Mouse (Mus musculus): ENCODE measurements around the gene Sox13.

The Sox13 gene

GRCm38 (mm10) chr1:133379254-133379985, 44.8 kb downstream of the Sox13 start:
- peaks cover 18% of the 10 kb centered on the region for H3K36me3 ChIP-seq (ENCODE audit: insufficient read depth, low read length)
- no peak for TF ChIP-seq POU5F1 (IDR thresholded peaks at IDR 0.05; ENCODE audit: borderline replicate concordance, low read length)
- TF ChIP-seq NANOG (IDR thresholded peaks at IDR 0.05; ENCODE audit: borderline replicate concordance, low read length): no peak
- TF ChIP-seq CTCF (conservative IDR thresholded peaks at IDR 0.05; ENCODE audit: low read length): no peak
- no peaks in the 10 kb centered on the region for H3K9me3 ChIP-seq (ENCODE audit: low read length)
- H3K27me3 ChIP-seq (ENCODE audit: insufficient read depth, low read length): no peaks in the 10 kb centered on the region
- no peak overlapping the region for H3K4me3 ChIP-seq (replicated peaks; ENCODE audit: low read length)
- peaks cover 54% of the 10 kb centered on the region for H3K4me1 ChIP-seq (replicated peaks; ENCODE audit: low read depth, low read length)

- Histone ChIP-seq H3K4me3 (replicated peaks; ENCODE audit: low read length) (no peak overlapping the region), H3K4me1 (replicated peaks; ENCODE audit: low read depth, low read length) (peaks cover 43% of the 10 kb centered on the region), H3K36me3 (ENCODE audit: insufficient read depth, low read length) (peaks cover 1% of the 10 kb centered on the region), H3K27me3 (ENCODE audit: insufficient read depth, low read length) (no peaks in the 10 kb centered on the region), H3K9me3 (ENCODE audit: low read length) (no peaks in the 10 kb centered on the region)
- TF ChIP-seq CTCF (conservative IDR thresholded peaks at IDR 0.05; ENCODE audit: low read length): no peak
- TF ChIP-seq POU5F1 (IDR thresholded peaks at IDR 0.05; ENCODE audit: borderline replicate concordance, low read length): no peak
- no peak for TF ChIP-seq NANOG (IDR thresholded peaks at IDR 0.05; ENCODE audit: borderline replicate concordance, low read length)
These were observed 46.6 kb downstream of the Sox13 start for GRCm38 (mm10) chr1:133377547-133377946.

GRCm38 (mm10) chr1:133375696-133376346, 48.4 kb downstream of the Sox13 start:
- Histone ChIP-seq H3K4me3 (replicated peaks; ENCODE audit: low read length) (no peak overlapping the region), H3K4me1 (replicated peaks; ENCODE audit: low read depth, low read length) (peaks cover 40% of the 10 kb centered on the region), H3K27me3 (ENCODE audit: insufficient read depth, low read length) (no peaks in the 10 kb centered on the region), H3K9me3 (ENCODE audit: low read length) (no peaks in the 10 kb centered on the region), H3K36me3 (ENCODE audit: insufficient read depth, low read length) (no peaks in the 10 kb centered on the region)
- TF ChIP-seq POU5F1 (IDR thresholded peaks at IDR 0.05; ENCODE audit: borderline replicate concordance, low read length) (no peak), CTCF (conservative IDR thresholded peaks at IDR 0.05; ENCODE audit: low read length) (no peak), NANOG (IDR thresholded peaks at IDR 0.05; ENCODE audit: borderline replicate concordance, low read length) (no peak)

- TF ChIP-seq NANOG (IDR thresholded peaks at IDR 0.05; ENCODE audit: borderline replicate concordance, low read length) (no peak), POU5F1 (IDR thresholded peaks at IDR 0.05; ENCODE audit: borderline replicate concordance, low read length) (no peak), CTCF (conservative IDR thresholded peaks at IDR 0.05; ENCODE audit: low read length) (no peak)
These were observed 52.1 kb downstream of the Sox13 start for GRCm38 (mm10) chr1:133372113-133372512.

GRCm38 (mm10) chr1:133371431-133371830, 52.7 kb downstream of the Sox13 start:
- peaks cover 3% of the 10 kb centered on the region; the same call in 1 of the 2 replicates for H3K27me3 ChIP-seq (ENCODE audit: insufficient read depth, low read length)
- no peaks in the 10 kb centered on the region for H3K36me3 ChIP-seq (ENCODE audit: insufficient read depth, low read length)
- H3K4me1 ChIP-seq (replicated peaks; ENCODE audit: low read depth, low read length): peaks cover 53% of the 10 kb centered on the region
- TF ChIP-seq CTCF (conservative IDR thresholded peaks at IDR 0.05; ENCODE audit: low read length): no peak
- no peaks in the 10 kb centered on the region for H3K9me3 ChIP-seq (ENCODE audit: low read length)
- H3K4me3 ChIP-seq (replicated peaks; ENCODE audit: low read length): no peak overlapping the region

More at GRCm38 (mm10) chr1:133372113-133372512, 52.1 kb downstream of the Sox13 start:
- Histone ChIP-seq H3K36me3 (ENCODE audit: insufficient read depth, low read length) (no peaks in the 10 kb centered on the region), H3K4me1 (replicated peaks; ENCODE audit: low read depth, low read length) (peaks cover 47% of the 10 kb centered on the region), H3K9me3 (ENCODE audit: low read length) (no peaks in the 10 kb centered on the region), H3K4me3 (replicated peaks; ENCODE audit: low read length) (no peak overlapping the region), H3K27me3 (ENCODE audit: insufficient read depth, low read length) (no peaks in the 10 kb centered on the region)

- Histone ChIP-seq H3K27me3 (ENCODE audit: insufficient read depth, low read length) (peaks cover 14% of the 10 kb centered on the region), H3K4me3 (replicated peaks; ENCODE audit: low read length) (no peak overlapping the region), H3K4me1 (replicated peaks; ENCODE audit: low read depth, low read length) (peaks cover 58% of the 10 kb centered on the region), H3K36me3 (ENCODE audit: insufficient read depth, low read length) (0 out of 2 replicates have a peak, but pooled peaks cover 2% of the 10 kb centered on the region), H3K9me3 (ENCODE audit: low read length) (no peaks in the 10 kb centered on the region)
- TF ChIP-seq POU5F1 (IDR thresholded peaks at IDR 0.05; ENCODE audit: borderline replicate concordance, low read length) (no peak), CTCF (conservative IDR thresholded peaks at IDR 0.05; ENCODE audit: low read length) (no peak), NANOG (IDR thresholded peaks at IDR 0.05; ENCODE audit: borderline replicate concordance, low read length) (no peak)
These were observed 53.8 kb downstream of the Sox13 start for GRCm38 (mm10) chr1:133370352-133370751.

GRCm38 (mm10) chr1:133368644-133369043, 55.5 kb downstream of the Sox13 start:
- 0 out of 2 replicates have a peak overlapping the region, but pooled peaks have one; percentile 43 for H3K4me3 ChIP-seq (replicated peaks; ENCODE audit: low read length)
- TF ChIP-seq POU5F1 (IDR thresholded peaks at IDR 0.05; ENCODE audit: borderline replicate concordance, low read length) (no peak), NANOG (IDR thresholded peaks at IDR 0.05; ENCODE audit: borderline replicate concordance, low read length) (no peak), CTCF (conservative IDR thresholded peaks at IDR 0.05; ENCODE audit: low read length) (no peak)
- H3K36me3 ChIP-seq (ENCODE audit: insufficient read depth, low read length): 0 out of 2 replicates have a peak, but pooled peaks cover 2% of the 10 kb centered on the region
- H3K4me1 ChIP-seq (replicated peaks; ENCODE audit: low read depth, low read length): peaks cover 69% of the 10 kb centered on the region
- peaks cover 31% of the 10 kb centered on the region for H3K27me3 ChIP-seq (ENCODE audit: insufficient read depth, low read length)
- no peaks in the 10 kb centered on the region for H3K9me3 ChIP-seq (ENCODE audit: low read length)

- H3K27me3 ChIP-seq (ENCODE audit: insufficient read depth, low read length): peaks cover 38% of the 10 kb centered on the region
- H3K36me3 ChIP-seq (ENCODE audit: insufficient read depth, low read length): 0 out of 2 replicates have a peak, but pooled peaks cover 2% of the 10 kb centered on the region
- peak overlapping the region; percentile 43; the same call in 1 of the 2 replicates for H3K4me3 ChIP-seq (replicated peaks; ENCODE audit: low read length)
- TF ChIP-seq CTCF (conservative IDR thresholded peaks at IDR 0.05; ENCODE audit: low read length): no peak
- TF ChIP-seq POU5F1 (IDR thresholded peaks at IDR 0.05; ENCODE audit: borderline replicate concordance, low read length): no peak
- TF ChIP-seq NANOG (IDR thresholded peaks at IDR 0.05; ENCODE audit: borderline replicate concordance, low read length): no peak
- H3K9me3 ChIP-seq (ENCODE audit: low read length): peaks cover 5% of the 10 kb centered on the region; the same call in 1 of the 2 replicates
- H3K4me1 ChIP-seq (replicated peaks; ENCODE audit: low read depth, low read length): peaks cover 73% of the 10 kb centered on the region
These were observed 56.3 kb downstream of the Sox13 start for GRCm38 (mm10) chr1:133367606-133368488.

Measured in E14TG2a.4 (cell line).